Mouse (Mus musculus) MEL (cell line): Measurements from ENCODE around the gene Rabep1.

ENCODE experiments used
- CTCF ChIP-seq, 3 experiments: IDR thresholded peaks in 2 of 3; conservative IDR thresholded peaks in 1 of 3; 2 replicates each; pipeline ENCODE4 v1.5.1; 2011 to 2012; ENCODE audit warnings: low read length in 3 of 3, low read depth in 2 of 3, mild to moderate bottlenecking in 2 of 3, improper control_type of control experiment in 1 of 3, inconsistent platforms in 1 of 3, mixed read lengths in 1 of 3, moderate library complexity in 1 of 3; ENCODE audit not compliant: control insufficient read depth in 1 of 3, insufficient read depth in 1 of 3, poor library complexity in 1 of 3, severe bottlenecking in 1 of 3
- EP300 ChIP-seq, 2 experiments: IDR thresholded peaks; 2 replicates each; pipeline ENCODE4 v1.6.1; 2011; ENCODE audit warnings: improper control_type of control experiment in 2 of 2, low read length in 2 of 2, low read depth in 1 of 2, mild to moderate bottlenecking in 1 of 2
- POLR2A ChIP-seq, 2 experiments: IDR thresholded peaks; 2 replicates each; pipeline ENCODE4 v1.6.1; 2011 to 2012; ENCODE audit warnings: low read length in 2 of 2, mild to moderate bottlenecking in 2 of 2, control low read depth in 1 of 2, improper control_type of control experiment in 1 of 2, low read depth in 1 of 2, moderate library complexity in 1 of 2; ENCODE audit not compliant: control insufficient read depth in 1 of 2, insufficient read depth in 1 of 2, poor library complexity in 1 of 2
- UBTF ChIP-seq: IDR thresholded peaks from 2 replicates; pipeline ENCODE4 v1.6.1; 2012; ENCODE audit warnings: low read depth, mild to moderate bottlenecking, inconsistent platforms, low read length, improper control_type of control experiment, moderate library complexity, borderline replicate concordance; ENCODE audit not compliant: insufficient read depth
- USF1 ChIP-seq: IDR thresholded peaks from 2 replicates; pipeline ENCODE4 v1.6.1; 2014; ENCODE audit warnings: low read depth, mild to moderate bottlenecking, inconsistent platforms, low read length, improper control_type of control experiment, moderate library complexity

DNA sequence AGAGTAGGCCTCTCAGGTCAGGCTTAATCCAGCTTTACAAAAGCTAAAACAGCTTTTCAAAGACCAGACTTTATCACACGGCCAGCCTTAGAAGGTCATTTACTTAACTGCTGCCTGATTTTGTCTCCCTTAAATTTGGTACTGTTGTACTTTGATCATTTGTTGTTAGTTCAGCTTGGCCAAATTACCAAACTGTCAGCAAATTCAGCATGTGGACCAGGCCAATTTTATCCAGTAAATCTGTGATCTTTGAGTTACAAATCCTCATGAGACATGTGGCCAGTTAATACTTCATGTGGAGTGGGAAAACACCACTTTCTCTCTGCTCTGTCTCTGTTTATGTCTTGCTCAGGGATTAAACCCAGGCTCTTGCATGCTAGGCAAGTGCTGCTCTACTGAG, 128.0 kb downstream of the Rabep1 start:
- no peak for TF ChIP-seq POLR2A (IDR thresholded peaks at IDR 0.05; ENCODE audit: control insufficient read depth in 1 of 2, insufficient read depth in 1 of 2, low read depth in 1 of 2, low read length in 2 of 2, poor library complexity in 1 of 2)
- TF ChIP-seq UBTF: no peak
- no peak for TF ChIP-seq CTCF (IDR thresholded peaks at IDR 0.05 in 2 of 3, conservative IDR thresholded peaks at IDR 0.05 in 1 of 3; ENCODE audit: control insufficient read depth in 1 of 3, insufficient read depth in 1 of 3, low read depth in 2 of 3, low read length in 3 of 3, poor library complexity in 1 of 3, severe bottlenecking in 1 of 3)
- no peak for TF ChIP-seq EP300 (IDR thresholded peaks at IDR 0.05; ENCODE audit: low read depth in 1 of 2, low read length in 2 of 2)
- TF ChIP-seq USF1: no peak
